Mouse (Mus musculus) gastrocnemius, postnatal 14 days (tissue): ENCODE results near the gene Abhd13. TPM values are rescaled to one million over a fixed set of nuclear protein-coding genes. Genes with fewer than 3 reads are reported as not detected.

ENCODE experiments used
- DNase-seq: peaks from one replicate; pipeline ENCODE4 v3.0.0; 2021; ENCODE audit warnings: mixed read lengths
- intact Hi-C: fragments of 180-260 bp; cut with DNase I; formaldehyde crosslinking; loops from one replicate; pipeline ENCODE4 v1.15.1; 2025; ENCODE audit warnings: low total_unique reads
- total RNA-seq, 2 experiments: library from RNA; stranded (reverse); gene quantifications; 2 replicates each; pipeline ENCODE4 v1.2.3; 2021

Gene Abhd13
- total RNA-seq, 2 experiments from 2014 or later, result 9.5 to 9.7 TPM

GRCm38 (mm10) chr8:10006156-10006985, 28.9 kb downstream of the Abhd13 start, which contains the start of gene Tnfsf13b:
Tnfsf13b (plus strand) TSS chr8:10006467.
- intact Hi-C loops, result no loop called here
- no peak for DNase-seq

DNA sequence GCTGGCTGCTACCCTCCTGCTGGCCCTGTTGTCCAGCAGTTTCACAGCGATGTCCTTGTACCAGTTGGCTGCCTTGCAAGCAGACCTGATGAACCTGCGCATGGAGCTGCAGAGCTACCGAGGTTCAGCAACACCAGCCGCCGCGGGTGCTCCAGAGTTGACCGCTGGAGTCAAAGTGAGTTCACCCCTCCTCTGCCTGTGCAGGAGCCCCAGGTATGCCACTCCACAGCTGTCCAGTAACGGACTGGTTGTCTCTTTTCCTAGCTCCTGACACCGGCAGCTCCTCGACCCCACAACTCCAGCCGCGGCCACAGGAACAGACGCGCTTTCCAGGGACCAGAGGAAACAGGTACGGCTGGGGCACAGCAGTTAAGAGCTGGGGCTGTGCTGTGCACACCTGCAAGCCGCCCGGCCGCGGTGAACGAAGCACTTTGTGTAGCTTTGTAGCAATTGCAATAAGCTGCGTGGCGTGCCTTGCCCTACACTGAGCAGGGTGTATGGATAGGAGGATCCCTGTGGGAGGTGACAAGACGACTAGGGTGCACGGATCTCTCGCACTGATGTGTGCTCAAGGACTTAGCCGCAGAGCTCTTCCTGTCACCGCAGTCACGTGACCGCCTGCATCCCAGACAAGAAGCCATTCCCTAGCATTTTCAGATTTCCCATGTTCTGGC, 29.6 kb downstream of the Abhd13 start:
- intact Hi-C loops, result no loop called here
- DNase-seq, result peak; percentile 9

GRCm38 (mm10) chr8:10007660-10008028, 30.1 kb downstream of the Abhd13 start:
- intact Hi-C loops, result no loop called here
- no peak for DNase-seq

- intact Hi-C loops, result no loop called here
- DNase-seq, result no peak
Measured at GRCm38 (mm10) chr8:10016252-10016651, 38.7 kb downstream of the Abhd13 start.

GRCm38 (mm10) chr8:10017231-10017630, 39.7 kb downstream of the Abhd13 start:
- intact Hi-C loops, result no loop called here
- DNase-seq, result no peak

- intact Hi-C loops, result no loop called here
- DNase-seq, result no peak
Measured at GRCm38 (mm10) chr8:10030320-10031060, 53.0 kb downstream of the Abhd13 start.

- intact Hi-C loops, result no loop called here
- no peak for DNase-seq
Measured at GRCm38 (mm10) chr8:10031177-10031576, 53.7 kb downstream of the Abhd13 start.

GRCm38 (mm10) chr8:10040866-10041265, 63.4 kb downstream of the Abhd13 start:
- intact Hi-C loops, result no loop called here
- DNase-seq, result no peak

Other genes with a start within 250 kb of the Abhd13 start
- gene Fam155a, start 206.5 kb upstream of the Abhd13 start, total RNA-seq, result under 1 TPM; 0.45 to 0.58 TPM
- gene Gm10217, start 113.5 kb upstream of the Abhd13 start, total RNA-seq, result not detected
- gene Lig4, start within 50 bp of the Abhd13 start, total RNA-seq, result 1 to 10 TPM; 3.4 to 3.5 TPM
- gene Tnfsf13b, start 28.8 kb downstream of the Abhd13 start, total RNA-seq, result under 1 TPM; 0.60 to 0.74 TPM
- gene Myo16, start 176.2 kb downstream of the Abhd13 start, total RNA-seq, result 1 to 10 TPM; 1.7 to 2.7 TPM